Mouse (Mus musculus): ENCODE results near the gene Zfp362. TPM values are rescaled to one million over a fixed set of nuclear protein-coding genes. Genes with fewer than 3 reads are reported as not detected.

The Zfp362 gene
- polyA plus RNA-seq, 1 experiment, result 37.8 TPM

- peaks cover 10% of the 10 kb centered on the region; the same call in 1 of the 2 replicates for H3K4me1 ChIP-seq (ENCODE audit: control insufficient read depth, insufficient read depth, insufficient read length, low read length)
- TF ChIP-seq CTCF (IDR thresholded peaks at IDR 0.05; ENCODE audit: extremely low read depth, insufficient read length, insufficient replicate concordance, low read depth, low read length) (no peak), POLR2A (IDR thresholded peaks at IDR 0.05; ENCODE audit: low read depth, low read length) (no peak)
- no peak overlapping the region for H3K4me3 ChIP-seq (ENCODE audit: low read depth, low read length)
- H3K27ac ChIP-seq (ENCODE audit: insufficient read depth, low read depth, low read length), result no peak overlapping the region
- 53% methylated on average over 7 of the region's 7 CpGs for WGBS
- H3K27me3 ChIP-seq (ENCODE audit: control insufficient read depth, insufficient read depth, low read length), result no peaks in the 10 kb centered on the region
- H3K36me3 ChIP-seq (ENCODE audit: control insufficient read depth, insufficient read depth, low read length), result no peaks in the 10 kb centered on the region
Measured at GRCm38 (mm10) chr4:128817011-128817410, 11.2 kb upstream of the Zfp362 start.

GRCm38 (mm10) chr4:128811382-128812056, 5.7 kb upstream of the Zfp362 start:
- Histone ChIP-seq H3K4me1 (ENCODE audit: control insufficient read depth, insufficient read depth, insufficient read length, low read length) (peaks cover 20% of the 10 kb centered on the region; the same call in 1 of the 2 replicates), H3K27me3 (ENCODE audit: control insufficient read depth, insufficient read depth, low read length) (no peaks in the 10 kb centered on the region), H3K27ac (ENCODE audit: insufficient read depth, low read depth, low read length) (peak overlapping the region; percentile 19; the same call in 1 of the 2 replicates), H3K36me3 (ENCODE audit: control insufficient read depth, insufficient read depth, low read length) (no peaks in the 10 kb centered on the region), H3K4me3 (ENCODE audit: low read depth, low read length) (peak overlapping the region; percentile 66)
- 5% methylated on average over 16 of the region's 16 CpGs for WGBS
- TF ChIP-seq CTCF (IDR thresholded peaks at IDR 0.05; ENCODE audit: extremely low read depth, insufficient read length, insufficient replicate concordance, low read depth, low read length), result 0 out of 2 replicates have a peak, but pooled peaks have one; percentile 12
- no peak; the same call in 1 of the 2 replicates for TF ChIP-seq POLR2A (IDR thresholded peaks at IDR 0.05; ENCODE audit: low read depth, low read length)

- Histone ChIP-seq H3K27ac (ENCODE audit: insufficient read depth, low read depth, low read length) (no peak overlapping the region), H3K4me3 (ENCODE audit: low read depth, low read length) (peak overlapping the region; percentile 99), H3K27me3 (ENCODE audit: control insufficient read depth, insufficient read depth, low read length) (no peaks in the 10 kb centered on the region), H3K36me3 (ENCODE audit: control insufficient read depth, insufficient read depth, low read length) (no peaks in the 10 kb centered on the region), H3K4me1 (ENCODE audit: control insufficient read depth, insufficient read depth, insufficient read length, low read length) (peaks cover 17% of the 10 kb centered on the region; the same call in 1 of the 2 replicates)
- WGBS, result under 1% methylated on average over 15 of the region's 15 CpGs
- TF ChIP-seq POLR2A (IDR thresholded peaks at IDR 0.05; ENCODE audit: low read depth, low read length), result peak; percentile 72
- TF ChIP-seq CTCF (IDR thresholded peaks at IDR 0.05; ENCODE audit: extremely low read depth, insufficient read length, insufficient replicate concordance, low read depth, low read length), result no peak
Measured at GRCm38 (mm10) chr4:128806827-128807179, 958 bp upstream of the Zfp362 start.

- Histone ChIP-seq H3K27ac (ENCODE audit: insufficient read depth, low read depth, low read length) (peak overlapping the region; percentile 55; the same call in 1 of the 2 replicates), H3K27me3 (ENCODE audit: control insufficient read depth, insufficient read depth, low read length) (no peaks in the 10 kb centered on the region), H3K36me3 (ENCODE audit: control insufficient read depth, insufficient read depth, low read length) (no peaks in the 10 kb centered on the region), H3K4me1 (ENCODE audit: control insufficient read depth, insufficient read depth, insufficient read length, low read length) (peaks cover 17% of the 10 kb centered on the region; the same call in 1 of the 2 replicates), H3K4me3 (ENCODE audit: low read depth, low read length) (peak overlapping the region; percentile 99)
- TF ChIP-seq POLR2A (IDR thresholded peaks at IDR 0.05; ENCODE audit: low read depth, low read length), result no peak
- peak; percentile 20; the same call in 1 of the 2 replicates for TF ChIP-seq CTCF (IDR thresholded peaks at IDR 0.05; ENCODE audit: extremely low read depth, insufficient read length, insufficient replicate concordance, low read depth, low read length)
- WGBS, result 1% methylated on average over 71 of the region's 74 CpGs
Measured at GRCm38 (mm10) chr4:128805150-128806042, 449 bp downstream of the Zfp362 start.

GRCm38 (mm10) chr4:128804426-128805149, 1.3 kb downstream of the Zfp362 start:
- H3K27ac ChIP-seq (ENCODE audit: insufficient read depth, low read depth, low read length), result no peak overlapping the region
- no peaks in the 10 kb centered on the region for H3K27me3 ChIP-seq (ENCODE audit: control insufficient read depth, insufficient read depth, low read length)
- TF ChIP-seq POLR2A (IDR thresholded peaks at IDR 0.05; ENCODE audit: low read depth, low read length) (no peak), CTCF (IDR thresholded peaks at IDR 0.05; ENCODE audit: extremely low read depth, insufficient read length, insufficient replicate concordance, low read depth, low read length) (no peak)
- peak overlapping the region; percentile 99 for H3K4me3 ChIP-seq (ENCODE audit: low read depth, low read length)
- peaks cover 17% of the 10 kb centered on the region; the same call in 1 of the 2 replicates for H3K4me1 ChIP-seq (ENCODE audit: control insufficient read depth, insufficient read depth, insufficient read length, low read length)
- 16% methylated on average over 6 of the region's 6 CpGs for WGBS
- H3K36me3 ChIP-seq (ENCODE audit: control insufficient read depth, insufficient read depth, low read length), result no peaks in the 10 kb centered on the region

GRCm38 (mm10) chr4:128803569-128803968, 2.3 kb downstream of the Zfp362 start:
- no peak for TF ChIP-seq CTCF (IDR thresholded peaks at IDR 0.05; ENCODE audit: extremely low read depth, insufficient read length, insufficient replicate concordance, low read depth, low read length)
- no peak for TF ChIP-seq POLR2A (IDR thresholded peaks at IDR 0.05; ENCODE audit: low read depth, low read length)
- H3K4me3 ChIP-seq (ENCODE audit: low read depth, low read length), result no peak overlapping the region
- H3K27ac ChIP-seq (ENCODE audit: insufficient read depth, low read depth, low read length), result no peak overlapping the region
- peaks cover 17% of the 10 kb centered on the region; the same call in 1 of the 2 replicates for H3K4me1 ChIP-seq (ENCODE audit: control insufficient read depth, insufficient read depth, insufficient read length, low read length)
- H3K36me3 ChIP-seq (ENCODE audit: control insufficient read depth, insufficient read depth, low read length), result no peaks in the 10 kb centered on the region
- WGBS, result 76% methylated on average over 5 of the region's 5 CpGs
- H3K27me3 ChIP-seq (ENCODE audit: control insufficient read depth, insufficient read depth, low read length), result no peaks in the 10 kb centered on the region

Data from small intestine, adult 2 months (tissue).